Mouse (Mus musculus) frontal cortex, postnatal 36 days (tissue): ENCODE measurements at regions not wholly inside any gene's neighbourhood (a gene's known extent, or its start where the extent isn't known, plus 50 kb on each side); places are given as distances from the start of the nearest gene placed in this dataset.

Source experiments
- DNase-seq, 2 experiments: peaks; one replicate each; pipeline ENCODE4 v3.0.0; 2022; ENCODE audit warnings: low spot score in 2 of 2

DNA sequence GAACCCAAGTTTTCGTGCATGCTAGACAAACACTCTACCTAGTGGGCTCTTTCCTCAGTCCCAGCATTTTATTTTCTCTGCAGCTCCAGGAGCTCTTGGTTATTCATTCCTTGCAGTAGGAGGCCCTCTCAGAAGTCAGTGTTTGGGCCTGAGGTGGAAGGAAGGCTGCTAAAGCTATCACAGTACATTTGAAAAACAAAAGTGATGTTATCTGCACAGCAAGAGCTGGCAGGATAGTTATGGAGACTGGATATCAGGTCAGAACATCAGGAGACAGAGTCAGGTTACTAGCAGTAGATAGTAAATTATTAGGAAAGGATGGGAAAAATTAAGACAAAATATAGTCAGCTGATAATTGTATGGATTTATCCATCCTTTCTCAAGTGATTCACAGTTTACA lies 152.2 kb downstream of the Mtx2 start:
- no peak for DNase-seq

DNA sequence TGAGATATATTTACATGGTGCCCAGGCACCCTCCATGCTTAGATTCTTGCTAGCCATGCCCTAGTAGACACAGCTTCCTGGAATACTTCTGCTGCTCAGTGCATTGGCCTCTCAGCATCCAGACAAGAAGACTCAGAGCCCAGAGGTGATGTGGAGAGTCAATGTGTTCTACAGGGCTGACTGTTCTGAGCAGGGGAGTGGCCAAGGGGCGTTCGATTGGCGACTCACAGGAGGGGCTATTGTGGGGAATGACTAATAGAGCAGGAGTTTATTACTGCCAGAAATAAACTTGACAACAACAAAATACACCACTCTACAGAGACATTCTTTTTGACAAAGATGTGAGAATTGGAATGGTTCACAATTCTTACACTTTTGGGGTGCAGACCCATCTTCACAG lies 156.3 kb downstream of the Mtx2 start:
- DNase-seq, result no peak

DNA sequence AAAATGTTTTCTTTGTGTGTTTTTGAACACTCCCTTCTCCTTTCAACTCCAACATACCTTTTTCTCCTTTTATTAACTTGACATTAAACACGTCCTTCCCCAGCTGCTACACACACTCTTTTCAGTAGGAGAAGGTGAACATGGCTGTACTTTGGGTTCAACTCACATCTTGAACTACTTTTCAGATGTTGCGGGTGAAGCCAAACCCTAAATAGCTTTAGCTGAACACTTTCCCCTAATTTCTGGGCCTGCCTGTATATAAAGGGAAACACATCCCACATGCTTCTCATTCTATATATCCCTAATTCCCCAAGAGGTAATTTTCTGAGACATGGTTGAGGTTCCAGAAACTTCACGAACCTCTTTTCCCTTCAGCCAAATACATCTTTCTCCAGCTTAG lies 168.2 kb downstream of the Mtx2 start:
- no peak for DNase-seq

DNA sequence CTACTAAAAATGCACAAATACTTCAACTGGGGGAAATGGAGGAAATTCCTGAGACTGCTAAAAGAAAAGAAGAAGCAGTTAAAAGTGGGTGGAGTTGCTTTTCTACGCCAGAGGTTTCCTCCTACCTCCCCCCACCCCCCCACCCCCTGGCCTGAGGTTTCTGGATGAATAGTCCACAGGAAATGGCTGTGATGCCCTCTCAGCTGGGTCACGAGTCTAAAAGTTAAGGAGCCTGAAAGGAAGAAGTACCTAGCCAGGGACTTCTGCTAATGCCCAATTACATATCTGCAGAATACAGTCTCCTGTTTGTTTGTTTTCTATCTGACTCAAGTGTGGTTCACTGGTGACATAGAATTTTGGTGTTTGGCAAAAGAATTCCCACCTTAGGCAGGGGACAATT lies 169.4 kb downstream of the Mtx2 start:
- DNase-seq, result no peak

- DNase-seq, result no peak
These were observed 172.1 kb downstream of the Mtx2 start for GRCm38 (mm10) chr2:74997736-74998135.

DNA sequence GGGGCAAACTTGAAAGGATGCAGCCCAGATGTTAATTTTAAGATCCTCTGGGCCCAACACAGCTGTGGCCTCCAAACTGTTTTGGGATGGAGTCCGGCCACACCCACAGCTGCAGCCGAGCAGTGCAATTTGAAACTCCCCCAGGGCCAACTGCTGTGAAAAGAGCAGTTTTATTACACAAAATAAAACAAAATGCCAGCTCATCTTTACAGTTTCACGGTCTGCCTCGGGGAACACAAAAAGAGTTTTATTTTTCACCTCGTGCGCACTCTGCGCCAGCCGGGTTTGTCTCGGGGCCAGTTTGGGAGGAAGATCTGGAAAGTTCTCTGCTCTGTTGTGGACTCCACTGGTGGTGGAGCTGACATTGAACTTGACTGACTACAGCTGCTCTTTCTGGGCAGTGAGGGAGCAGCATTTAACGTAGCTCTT lies 174.8 kb downstream of the Mtx2 start:
- DNase-seq, result no peak

DNA sequence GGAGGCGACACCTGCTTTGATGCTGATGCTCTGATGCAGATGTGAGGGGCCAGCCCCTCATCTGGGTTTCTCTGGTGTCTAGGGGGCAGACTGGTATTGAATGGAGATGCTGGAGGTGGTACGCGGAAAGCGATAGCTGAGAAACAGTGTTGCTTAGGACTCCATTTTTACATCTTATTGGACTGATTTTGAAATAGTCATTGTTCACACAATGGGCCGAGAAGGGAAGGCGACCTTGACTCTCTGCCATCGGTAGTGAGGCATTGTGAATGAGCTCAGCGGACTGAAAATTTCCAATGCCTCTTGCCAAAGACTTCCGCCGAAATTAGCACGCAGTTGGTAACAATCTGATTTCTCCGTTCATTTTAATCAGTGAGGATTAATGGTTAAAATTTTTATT lies 177.0 kb downstream of the Mtx2 start:
- DNase-seq, result no peak

GRCm38 (mm10) chr2:75008116-75008515 lies 182.5 kb downstream of the Mtx2 start:
- DNase-seq, result peak in 1 of 2 experiments; percentile 14

DNA sequence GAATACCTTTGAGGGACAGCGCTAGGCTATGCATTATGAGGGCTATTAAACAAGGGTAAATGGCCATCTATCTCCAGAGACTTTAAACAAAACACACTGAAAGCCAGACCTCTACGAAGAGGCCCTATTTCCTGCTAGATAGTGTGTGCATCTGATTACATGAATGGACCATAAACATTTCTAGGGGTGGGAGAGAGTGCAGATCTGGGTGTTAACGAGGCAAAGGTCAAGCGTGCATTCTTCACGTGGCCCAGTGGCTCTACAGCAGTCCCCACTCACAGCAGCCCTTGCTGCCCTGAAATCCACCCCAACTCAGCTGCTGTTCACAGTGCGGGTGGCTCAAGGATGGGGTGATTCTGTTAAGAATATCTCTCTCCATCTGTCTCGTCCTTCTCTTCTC lies 185.0 kb downstream of the Mtx2 start:
- DNase-seq, result no peak

DNA sequence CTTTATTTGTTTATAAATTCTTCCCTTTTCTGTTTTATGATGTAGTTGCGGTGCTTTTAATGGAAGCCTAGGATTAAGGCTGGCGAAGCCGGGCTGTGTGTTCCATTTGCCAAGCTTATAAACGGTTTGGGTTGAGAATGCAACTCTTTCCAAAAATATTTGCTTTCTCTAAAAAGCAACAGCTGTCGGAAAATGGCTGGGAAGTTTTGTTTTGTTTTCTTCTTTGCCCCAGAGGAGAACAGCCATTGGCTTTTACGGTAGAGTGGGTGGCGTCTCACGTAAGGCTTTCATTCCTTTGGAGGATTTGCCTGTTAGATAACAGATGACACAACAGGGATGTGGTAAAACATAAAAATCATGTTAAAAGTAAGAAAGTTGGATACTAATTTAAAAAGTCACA lies 186.4 kb downstream of the Mtx2 start:
- no peak for DNase-seq

GRCm38 (mm10) chr2:75014994-75015728 lies 189.6 kb downstream of the Mtx2 start:
- no peak for DNase-seq

- no peak for DNase-seq
These were observed 193.9 kb downstream of the Mtx2 start for GRCm38 (mm10) chr2:75019459-75019858.

DNA sequence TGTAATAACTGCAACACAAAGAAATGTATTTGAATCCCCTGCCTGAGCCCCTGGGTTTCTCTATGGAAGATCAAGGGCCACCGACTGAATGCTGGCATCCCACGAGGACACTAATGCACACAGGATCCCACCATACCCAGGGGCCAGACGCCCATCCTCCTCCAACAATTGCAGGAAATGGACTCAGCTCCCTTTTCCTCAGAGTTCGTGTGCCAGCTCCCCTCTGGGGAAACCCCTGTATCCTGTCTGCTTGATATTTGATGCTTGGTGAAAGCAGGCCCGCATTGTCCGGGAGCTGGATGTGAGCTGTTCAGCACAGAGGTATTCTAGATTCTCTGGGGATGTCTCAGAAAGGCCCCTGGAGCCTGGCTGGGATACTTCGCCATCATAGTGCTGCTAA lies 196.0 kb downstream of the Mtx2 start:
- DNase-seq, result no peak

DNA sequence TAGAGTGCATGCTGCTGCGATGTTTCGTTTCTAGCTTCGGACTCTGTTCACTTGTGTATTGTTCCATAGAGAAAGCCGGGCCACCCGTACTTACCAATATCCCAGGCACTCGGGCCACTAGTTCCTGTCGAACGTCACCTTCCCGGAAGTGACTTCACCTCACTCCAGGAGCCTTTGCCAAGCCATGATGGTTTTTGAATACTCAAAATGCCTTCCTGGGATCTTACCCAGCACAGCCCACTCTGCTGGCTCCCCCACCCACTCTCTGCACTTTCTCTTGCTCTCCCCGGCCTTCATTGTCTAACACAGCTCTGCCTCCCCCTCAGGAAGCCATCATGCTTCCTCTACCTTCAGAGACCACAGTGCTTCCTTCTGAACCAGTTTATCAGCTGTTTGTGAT lies 202.5 kb downstream of the Mtx2 start:
- no peak for DNase-seq

DNA sequence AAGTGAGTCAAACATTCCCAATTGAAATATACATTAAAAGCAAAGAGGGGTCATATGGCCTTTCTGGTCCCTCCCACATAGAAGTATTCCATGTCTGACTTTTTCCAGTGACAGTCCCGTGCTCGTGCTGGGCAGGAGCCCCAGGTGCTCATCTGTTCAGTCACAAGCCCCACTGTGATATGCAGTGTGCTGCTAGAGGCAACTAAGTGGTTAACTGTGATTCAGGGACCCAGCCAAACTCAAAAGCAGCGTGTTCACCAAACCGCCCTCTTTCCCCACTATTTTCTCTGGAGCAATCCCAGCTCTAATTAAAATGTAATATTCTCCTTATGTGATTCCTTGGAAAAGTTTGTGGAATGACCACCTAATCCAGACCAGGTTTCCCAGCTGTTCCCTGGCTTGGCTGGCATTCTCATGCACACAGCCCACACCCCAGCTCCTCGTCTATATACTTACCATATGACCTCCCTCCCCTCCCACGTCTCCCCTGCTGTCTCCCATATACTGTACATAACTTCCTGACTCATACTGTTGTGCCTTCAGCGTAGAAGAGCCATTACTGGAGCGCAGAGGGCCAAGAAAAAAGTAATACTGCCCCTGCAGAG lies 203.6 kb downstream of the Mtx2 start:
- DNase-seq, result no peak

- no peak for DNase-seq
These were observed 209.1 kb downstream of the Mtx2 start for GRCm38 (mm10) chr2:75034708-75035107.

GRCm38 (mm10) chr2:75039066-75039465 lies 213.5 kb downstream of the Mtx2 start:
- DNase-seq, result no peak

DNA sequence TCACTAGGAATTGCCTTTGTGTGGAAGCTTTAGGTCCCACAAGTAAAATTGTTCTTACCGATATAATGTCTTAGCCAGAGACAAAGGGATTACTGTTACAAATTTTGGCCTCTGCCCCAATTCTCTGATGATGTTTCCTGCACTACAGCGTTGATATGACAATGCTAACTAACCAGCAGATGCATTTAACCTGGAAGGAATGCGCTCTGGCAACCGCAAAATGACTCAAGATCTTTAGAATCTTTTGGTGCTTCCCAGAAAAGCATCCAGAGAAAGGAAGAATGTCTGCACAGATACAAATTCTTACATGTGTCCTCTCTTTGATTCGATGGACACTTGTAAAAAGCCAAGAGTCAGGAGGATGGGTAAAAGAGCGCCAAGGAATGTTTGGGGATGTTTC lies 221.3 kb downstream of the Mtx2 start:
- DNase-seq, result no peak

- DNase-seq, result no peak
These were observed 222.5 kb downstream of the Mtx2 start for GRCm38 (mm10) chr2:75048071-75048470.

GRCm38 (mm10) chr2:75054474-75055186 lies 229.0 kb downstream of the Mtx2 start:
- no peak for DNase-seq

GRCm38 (mm10) chr2:75055187-75055543 lies 229.6 kb downstream of the Mtx2 start:
- peak; percentile 24 to 35 for DNase-seq

- DNase-seq, result no peak
These were observed 235.4 kb downstream of the Mtx2 start for GRCm38 (mm10) chr2:75061009-75061408.
